Mouse (Mus musculus): ENCODE results near the gene Trpc4ap. TPM values are rescaled to one million over a fixed set of nuclear protein-coding genes. Genes with fewer than 3 reads are reported as not detected.
A peak's percentile ranks its signal among the peaks of the same experiment; 100 is the strongest.

Gene Trpc4ap
- total RNA-seq, 1 experiment from 2014 or later: 110 TPM

DNA sequence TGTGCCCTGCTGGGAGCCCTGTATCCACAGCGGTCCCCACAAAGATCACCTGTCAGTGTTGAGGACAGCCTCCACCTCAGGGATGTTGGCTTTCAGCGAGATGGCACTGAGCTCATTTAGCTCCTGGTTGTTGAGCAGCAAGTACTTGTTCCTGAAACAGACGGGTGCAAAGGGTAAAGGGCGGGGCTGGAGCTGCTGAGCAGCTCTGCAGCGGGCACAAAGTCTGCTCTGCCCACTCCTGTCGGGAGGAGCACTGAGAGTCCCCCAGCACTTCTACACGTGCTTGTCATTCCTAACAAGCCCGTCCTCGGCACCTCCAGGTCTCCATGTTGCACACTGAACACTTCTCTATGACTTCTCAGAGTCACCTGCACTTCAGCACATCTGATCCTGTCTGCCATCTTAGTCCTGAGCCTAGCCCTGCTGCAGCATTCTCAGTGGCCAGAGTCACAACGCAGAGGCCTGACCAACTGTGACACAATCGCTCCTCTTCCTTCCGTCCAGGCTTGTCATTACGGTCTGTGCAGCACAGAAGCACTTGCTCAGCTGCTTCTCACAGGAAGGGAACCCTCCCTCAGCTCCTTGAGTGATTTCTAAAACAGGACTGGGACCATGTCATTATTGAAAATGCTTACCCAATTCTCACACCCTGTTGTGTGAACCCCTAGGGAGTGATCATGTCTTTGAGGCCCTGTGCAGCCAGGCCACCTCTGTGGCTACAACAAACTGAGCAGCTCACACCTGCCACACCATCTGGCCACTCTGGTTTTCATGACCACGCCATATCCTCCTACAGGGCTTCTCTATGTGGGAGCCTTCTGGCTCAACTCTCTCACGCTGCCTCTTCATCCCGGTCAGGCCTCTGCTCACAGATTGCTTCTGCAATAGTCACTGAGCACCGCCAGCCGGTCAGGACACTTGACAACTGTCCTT, 50.4 kb downstream of the Trpc4ap start:
- no peak for DNase-seq

DNA sequence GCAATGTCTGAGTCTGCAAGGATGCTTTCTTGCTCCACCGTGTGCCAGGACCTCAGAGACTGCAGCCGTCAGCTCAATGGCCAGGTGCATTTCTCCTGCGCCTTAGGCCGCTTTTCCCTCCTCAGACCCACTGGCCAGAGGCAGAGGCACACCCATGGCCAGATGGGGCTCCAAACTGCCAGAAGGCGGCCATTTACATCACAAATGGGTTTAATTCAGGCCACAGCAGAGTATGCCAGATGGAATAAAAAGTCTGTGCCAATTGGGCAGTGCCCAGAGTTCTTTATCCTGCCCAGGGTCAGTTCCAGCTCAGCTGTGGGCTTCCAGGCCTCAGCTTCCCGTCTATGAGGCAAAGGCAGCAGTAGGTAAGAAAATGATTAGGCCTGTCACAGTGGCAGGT, 51.5 kb downstream of the Trpc4ap start:
- peak; percentile 27 for DNase-seq

DNA sequence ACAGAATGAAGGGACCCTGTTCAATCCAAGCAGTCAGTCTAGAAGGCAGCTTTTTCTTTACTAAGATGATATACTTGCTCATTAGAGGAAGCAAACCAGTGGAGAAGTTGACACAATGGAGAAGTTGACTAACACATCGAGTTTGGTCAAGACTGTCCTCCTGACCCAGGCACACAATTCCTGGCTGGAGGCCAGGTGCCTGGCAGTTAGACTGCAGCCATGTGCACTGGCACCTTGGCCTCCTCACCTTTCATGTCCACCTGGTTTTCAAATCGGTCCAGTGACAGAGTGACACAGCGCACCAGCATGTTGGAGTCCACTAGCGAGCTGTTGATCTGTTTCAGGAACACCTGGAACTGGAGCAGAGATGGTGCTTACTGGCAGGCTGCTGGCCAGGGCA, 54.8 kb downstream of the Trpc4ap start:
- peak; percentile 16 for DNase-seq

DNA sequence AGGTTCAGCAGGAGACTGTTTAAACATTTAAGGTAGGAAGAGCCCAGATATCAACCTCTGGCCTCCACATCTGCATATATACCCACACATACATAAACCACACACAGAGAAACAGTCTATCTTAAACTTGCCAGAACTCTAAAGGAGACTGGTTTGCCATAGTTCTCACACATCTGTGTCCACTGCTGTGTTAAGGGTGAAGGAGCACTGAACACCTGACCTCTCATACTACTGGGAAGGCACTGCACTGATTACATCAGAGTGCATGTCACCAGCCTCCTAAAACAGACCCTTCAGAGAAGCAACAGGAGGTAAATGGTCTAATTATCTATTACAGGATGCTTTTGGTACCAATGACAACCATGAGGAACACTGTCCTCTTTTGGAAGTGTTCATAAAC, 55.3 kb downstream of the Trpc4ap start:
- DNase-seq: peak; percentile 7

DNA sequence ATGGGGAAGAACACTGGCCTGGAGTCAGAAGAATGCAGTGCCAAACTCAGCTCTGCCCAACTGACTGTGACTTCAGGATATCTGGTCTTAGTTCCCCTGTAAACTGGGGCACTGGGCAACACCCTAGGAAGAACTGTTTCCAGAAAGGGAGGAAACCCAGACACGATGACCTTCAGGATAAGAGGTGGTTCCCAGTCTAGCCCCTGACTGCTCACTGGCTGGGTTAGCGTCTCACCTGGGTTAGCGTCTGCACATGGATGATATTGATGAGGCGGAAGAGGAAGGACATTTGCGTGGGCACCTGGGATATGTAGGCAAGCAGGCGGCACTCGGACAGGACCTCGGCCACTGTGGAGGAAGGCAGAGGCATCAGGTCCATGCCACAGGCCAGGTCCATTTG, 56.2 kb downstream of the Trpc4ap start:
- DNase-seq: no peak

DNA sequence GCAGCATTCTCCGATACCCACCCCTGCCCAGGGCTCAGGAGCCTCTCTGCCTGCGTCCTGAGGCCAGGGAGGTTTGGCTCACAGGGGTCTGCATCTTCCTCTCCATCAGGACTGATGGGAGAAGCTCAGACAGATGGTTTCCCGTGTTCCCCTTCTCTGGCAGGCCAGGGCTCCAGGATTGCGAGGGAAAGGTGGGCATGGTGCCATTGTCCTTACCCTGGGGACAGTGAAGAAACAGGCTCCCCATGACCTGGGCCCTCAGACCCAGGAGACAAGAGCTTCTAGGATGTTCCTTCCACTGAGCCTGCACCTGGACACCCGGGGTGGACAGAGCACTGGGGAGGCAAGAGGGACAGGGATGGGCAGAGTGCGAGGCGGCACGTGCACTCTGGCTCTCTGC, 57.6 kb downstream of the Trpc4ap start:
- DNase-seq: peak; percentile 74

DNA sequence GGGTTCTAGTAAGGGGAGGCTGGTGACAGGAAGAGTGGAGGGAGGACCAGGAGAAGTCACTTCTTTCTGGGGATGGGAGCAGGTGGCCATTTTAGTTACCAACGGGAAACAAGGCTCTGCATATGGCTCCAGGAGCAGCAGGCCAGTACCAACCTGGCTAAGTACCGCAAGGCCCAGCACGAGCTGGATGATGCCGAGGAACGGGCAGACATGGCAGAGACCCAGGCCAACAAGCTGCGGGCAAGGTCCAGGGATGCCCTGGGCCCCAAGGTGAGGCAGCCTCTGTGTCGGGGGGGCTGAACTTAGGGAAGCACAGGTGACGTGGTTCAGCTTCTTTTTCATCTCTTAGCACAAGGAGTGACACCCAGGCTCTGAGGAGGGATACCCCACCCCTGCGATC, 58.5 kb downstream of the Trpc4ap start:
- DNase-seq: no peak

DNA sequence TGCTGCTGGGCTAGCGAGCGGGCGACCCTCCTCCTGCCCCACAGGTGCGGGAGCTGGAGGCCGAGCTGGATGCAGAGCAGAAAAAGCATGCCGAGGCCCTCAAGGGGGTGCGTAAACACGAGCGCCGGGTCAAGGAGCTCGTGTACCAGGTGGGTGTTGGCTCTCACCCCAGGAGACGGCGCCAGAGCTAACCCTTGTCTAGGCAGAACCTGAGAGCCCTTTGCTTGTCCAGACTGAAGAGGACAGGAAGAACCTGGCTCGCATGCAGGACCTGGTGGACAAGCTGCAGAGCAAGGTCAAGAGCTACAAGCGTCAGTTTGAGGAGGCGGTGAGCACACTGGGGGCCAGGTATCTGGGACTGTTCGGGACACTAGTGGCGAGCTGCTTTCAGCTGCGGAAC, 59.1 kb downstream of the Trpc4ap start:
- DNase-seq: no peak

DNA sequence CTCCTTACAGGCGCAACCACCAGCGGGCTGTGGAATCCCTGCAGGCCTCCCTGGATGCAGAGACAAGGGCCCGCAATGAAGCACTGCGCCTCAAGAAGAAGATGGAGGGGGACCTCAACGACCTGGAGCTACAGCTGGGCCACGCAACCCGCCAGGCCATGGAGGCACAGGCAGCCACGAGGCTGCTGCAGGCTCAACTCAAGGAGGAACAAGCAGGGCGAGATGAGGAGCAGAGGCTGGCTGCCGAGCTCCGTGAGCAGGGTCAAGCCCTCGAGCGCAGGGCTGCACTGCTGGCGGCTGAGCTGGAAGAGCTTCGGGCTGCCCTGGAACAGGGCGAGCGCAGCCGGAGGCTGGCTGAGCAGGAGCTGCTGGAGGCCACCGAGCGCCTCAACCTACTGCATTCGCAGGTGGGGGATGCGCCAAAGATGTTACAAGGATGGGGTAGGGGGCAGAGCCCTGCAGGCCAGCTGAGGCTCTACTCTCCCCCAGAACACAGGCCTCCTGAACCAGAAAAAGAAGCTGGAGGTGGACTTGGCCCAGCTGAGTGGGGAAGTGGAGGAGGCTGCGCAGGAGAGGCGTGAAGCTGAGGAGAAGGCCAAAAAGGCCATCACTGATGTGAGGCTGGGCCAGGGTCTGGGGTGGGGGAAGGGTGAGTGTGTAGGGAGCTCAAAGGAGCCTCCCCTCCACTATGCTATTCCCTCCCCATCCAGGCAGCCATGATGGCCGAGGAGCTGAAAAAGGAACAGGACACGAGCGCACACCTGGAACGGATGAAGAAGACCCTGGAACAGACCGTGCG, 59.8 kb downstream of the Trpc4ap start:
- DNase-seq: no peak

DNA sequence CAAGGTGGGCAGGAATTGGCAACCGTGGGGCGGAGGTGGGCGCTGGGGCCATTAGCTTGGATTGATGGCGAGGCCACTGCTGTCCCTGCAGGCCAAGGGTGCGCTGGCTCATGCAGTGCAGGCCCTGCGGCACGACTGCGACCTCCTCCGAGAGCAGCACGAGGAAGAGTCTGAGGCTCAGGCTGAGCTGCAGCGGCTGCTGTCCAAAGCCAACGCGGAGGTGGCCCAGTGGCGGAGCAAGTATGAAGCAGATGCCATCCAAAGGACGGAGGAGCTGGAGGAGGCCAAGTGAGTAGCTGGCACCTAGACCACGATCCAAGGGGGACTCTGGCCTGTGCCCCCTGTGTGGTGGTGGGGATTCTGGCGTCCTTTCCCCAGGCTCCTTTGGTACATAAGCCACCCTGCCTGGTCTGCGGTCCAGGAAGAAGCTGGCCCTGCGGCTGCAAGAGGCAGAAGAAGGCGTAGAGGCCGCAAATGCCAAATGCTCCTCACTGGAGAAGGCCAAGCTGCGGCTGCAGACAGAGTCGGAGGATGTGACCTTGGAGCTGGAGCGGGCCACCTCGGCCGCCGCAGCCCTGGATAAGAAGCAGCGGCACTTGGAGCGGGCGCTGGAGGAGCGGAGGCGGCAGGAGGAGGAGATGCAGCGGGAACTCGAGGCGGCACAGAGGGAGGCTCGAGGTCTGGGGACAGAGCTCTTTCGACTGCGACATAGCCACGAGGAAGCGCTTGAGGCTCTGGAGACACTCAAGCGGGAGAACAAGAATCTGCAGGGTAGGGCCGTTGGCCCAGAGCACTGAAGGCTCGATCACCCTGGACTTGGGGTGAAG, 61.4 kb downstream of the Trpc4ap start:
- peak; percentile 69 for DNase-seq

DNA sequence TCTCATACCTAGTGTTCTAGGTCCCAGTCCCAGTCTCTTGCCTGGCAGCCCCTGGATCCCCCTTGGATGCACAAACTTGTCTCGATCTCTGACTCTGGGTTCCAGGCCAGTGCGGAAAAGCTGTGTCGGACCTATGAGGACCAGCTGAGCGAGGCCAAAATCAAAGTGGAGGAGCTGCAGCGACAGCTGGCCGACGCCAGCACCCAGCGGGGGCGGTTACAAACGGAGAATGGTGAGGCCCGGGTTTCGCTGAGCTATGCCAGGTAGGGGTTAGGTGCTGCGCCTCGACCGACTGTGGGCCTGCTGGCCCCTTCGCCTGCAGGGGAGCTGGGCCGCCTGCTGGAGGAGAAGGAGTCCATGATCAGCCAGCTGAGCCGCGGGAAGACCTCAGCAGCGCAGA, 62.0 kb downstream of the Trpc4ap start:
- no peak for DNase-seq

DNA sequence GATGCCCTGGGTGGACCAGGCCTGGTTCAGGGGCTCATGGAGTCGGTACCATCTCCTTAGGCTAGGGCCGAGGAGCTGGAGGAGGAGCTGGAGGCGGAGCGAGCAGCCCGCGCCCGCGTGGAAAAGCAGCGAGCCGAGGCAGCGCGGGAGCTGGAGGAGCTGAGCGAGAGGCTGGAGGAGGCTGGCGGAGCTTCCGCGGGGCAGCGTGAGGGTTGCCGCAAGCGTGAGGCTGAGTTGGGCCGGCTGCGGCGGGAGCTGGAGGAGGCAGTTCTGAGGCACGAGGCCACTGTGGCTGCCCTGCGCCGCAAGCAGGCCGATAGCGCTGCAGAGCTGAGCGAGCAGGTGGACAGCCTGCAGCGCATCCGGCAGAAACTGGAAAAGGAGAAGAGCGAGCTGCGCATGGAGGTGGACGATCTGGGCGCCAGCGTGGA, 62.9 kb downstream of the Trpc4ap start:
- peak; percentile 67 for DNase-seq

DNA sequence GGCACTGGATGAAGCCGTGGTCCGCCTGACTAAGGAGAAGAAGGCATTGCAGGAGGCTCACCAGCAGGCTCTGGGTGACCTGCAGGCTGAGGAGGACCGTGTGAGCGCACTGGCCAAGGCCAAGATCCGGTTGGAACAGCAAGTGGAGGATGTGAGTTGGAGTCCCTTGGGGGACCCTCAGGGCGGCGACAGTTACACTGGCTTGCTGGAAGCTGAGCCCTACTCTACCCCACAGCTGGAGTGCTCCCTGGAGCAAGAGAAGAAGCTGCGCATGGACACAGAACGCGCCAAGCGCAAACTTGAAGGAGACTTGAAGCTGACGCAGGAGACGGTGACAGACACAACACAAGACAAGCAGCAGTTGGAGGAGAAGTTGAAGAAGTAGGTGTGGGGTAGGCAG, 63.7 kb downstream of the Trpc4ap start:
- DNase-seq: no peak

DNA sequence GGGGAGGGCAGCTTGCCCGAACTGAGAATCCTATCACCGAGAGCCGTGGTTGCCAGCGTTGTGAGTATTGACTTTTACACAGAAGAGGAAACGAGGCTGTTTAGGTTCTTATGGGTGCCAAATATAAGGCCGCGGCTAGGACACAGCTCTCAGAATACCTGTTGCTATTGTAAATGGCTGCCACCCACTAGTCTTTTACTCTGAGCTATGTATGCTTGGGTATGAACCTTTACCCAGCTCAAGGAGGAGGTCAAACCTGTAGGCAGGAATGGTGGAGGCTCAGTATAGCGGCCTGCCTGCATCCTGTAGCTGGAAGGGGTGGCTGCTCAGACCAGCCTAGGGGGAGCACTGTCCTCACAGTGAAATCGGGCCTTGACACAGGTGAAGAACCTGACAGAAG, 64.1 kb downstream of the Trpc4ap start:
- no peak for DNase-seq

DNA sequence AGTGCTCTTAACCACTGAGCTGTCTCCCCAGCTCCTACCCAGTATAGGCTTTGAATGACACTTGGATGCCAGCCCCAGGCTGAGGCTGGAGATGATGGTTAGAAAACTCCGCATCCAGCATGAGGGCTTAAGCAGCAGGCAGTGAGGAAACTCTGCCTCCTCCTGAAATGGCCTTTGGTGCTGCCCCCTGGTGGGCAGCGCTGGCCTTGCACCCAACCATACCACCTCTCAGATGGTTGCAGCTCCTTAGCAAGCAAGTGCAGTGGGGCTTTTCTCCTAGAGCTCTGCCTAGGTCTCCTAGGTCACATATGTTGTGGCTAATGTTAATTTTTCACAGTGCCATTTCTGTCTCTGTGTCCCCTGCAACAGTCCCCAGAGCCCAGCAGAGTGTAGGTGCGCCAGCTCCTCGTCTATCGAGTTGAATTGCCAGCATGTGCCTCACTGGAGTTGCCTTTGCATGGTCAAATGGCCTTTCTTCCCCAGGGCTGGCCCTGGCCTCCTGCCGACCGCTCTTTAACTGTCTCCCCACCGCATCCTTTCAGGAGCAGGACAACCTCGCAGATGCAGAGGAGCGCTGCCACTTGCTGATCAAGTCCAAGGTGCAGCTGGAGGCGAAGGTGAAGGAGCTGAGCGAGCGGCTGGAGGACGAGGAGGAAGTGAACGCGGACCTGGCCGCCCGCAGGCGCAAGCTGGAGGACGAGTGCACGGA, 65.0 kb downstream of the Trpc4ap start:
- peak; percentile 86 for DNase-seq

DNA sequence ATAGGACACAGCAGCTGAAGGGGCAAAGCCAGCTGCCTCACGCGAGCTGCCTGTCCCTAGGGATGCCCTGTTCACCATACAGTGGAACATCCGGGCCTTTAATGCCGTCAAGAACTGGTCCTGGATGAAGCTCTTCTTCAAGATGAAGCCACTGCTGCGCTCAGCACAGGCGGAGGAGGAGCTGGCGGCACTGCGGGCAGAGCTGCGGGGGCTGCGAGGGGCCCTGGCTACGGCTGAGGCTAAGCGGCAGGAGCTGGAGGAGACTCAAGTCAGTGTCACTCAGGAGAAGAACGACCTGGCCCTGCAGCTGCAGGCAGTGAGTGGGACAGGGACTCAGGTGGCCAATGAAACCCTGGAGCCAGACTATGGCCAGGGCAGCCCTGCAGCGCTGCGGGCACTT, 65.9 kb downstream of the Trpc4ap start:
- no peak for DNase-seq

DNA sequence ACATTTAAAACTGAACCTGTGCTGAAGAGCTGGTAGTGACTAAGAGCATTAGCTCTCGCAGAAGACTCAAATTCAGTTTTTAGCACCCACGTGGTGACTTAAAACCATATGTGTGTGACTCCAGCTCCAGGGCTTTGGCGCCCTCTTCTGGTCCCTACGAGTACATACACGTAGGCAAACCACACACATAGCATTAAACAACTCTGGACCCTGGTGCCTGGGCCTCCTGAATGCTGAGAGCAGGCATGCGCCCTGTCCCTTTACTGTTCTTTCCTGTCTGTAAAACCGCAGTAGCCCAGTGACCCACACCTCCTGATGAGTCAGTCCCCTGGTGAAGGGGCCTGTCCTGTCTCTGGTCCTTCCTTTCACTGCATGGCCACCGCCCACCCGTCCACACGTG, 67.5 kb downstream of the Trpc4ap start:
- peak; percentile 52 for DNase-seq

DNA sequence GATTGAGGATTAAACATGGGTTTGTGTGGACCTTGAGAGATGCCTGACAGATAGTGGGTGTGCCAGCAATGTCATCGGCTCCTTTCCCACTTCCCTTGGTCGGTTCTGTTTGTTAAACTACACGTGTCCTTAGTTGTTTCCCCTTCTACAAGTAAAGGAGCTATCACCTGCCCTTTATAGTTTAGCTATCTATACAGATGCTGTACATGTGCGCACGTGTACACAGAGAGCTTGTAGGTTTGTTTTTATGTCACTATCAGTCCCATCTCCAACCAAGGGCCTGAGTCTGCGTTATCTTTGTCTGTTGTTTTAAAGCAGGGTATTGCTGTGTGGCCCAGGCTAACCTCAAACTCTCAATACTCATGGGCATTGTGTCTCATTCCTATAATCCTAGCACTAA, 68.2 kb downstream of the Trpc4ap start:
- DNase-seq: no peak

DNA sequence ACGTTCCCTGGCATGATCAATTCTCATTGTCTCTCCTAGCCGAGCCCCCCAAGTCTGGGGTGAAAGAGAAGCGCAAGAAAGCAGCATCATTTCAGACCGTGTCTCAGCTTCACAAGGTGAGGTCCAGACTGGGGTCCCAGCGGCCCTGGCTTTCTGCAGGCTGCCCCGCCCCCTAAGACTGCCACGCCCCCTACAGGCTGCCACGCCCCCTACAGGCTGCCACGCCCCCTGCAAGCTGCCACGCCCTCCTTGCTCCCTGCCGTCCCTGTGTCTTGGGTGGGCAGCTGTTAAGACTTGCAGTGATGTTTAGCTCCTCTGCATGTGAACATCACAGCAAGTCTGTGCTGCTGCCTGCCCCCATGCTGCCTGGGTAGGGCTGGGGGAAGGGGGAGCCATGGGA, 69.6 kb downstream of the Trpc4ap start:
- no peak for DNase-seq

DNA sequence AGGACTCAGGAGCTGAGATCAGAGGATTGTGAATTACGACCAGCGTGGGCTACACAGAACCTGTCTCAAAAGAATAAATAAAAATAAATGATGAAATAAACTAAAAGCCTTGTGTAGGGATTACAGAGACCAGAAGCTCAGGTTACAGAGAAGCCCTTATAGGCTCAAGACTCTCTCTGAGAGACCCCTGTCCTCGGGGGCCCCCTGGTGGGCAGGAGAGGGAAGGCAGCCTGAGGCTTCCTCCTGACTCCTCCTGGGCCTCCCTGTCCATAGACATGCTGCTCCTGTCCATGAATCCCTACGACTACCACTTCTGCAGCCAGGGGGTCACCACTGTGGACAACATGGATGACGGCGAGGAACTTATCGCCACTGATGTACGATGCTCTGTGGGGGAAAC, 72.4 kb downstream of the Trpc4ap start:
- peak; percentile 96 for DNase-seq

DNA sequence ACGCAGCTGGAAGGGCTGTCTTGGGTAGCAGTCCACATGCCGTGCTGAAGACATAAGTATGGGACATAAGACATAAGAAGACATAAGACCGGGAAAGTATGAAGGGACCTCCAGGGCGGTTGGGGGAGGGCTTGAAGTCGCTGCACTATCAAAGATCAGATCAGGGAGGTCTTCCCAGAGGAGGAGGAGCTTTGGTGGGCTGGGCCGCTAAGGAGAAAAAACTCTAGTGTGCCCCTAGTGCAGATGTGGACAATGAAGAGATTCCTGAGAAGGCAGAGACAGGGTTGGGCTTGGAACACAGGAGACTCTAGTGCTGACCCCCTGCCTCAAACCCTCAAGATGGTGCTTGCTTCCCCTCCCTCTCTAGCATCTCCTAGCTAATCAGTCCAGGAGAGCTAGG, 75.2 kb downstream of the Trpc4ap start:
- DNase-seq: no peak

DNA sequence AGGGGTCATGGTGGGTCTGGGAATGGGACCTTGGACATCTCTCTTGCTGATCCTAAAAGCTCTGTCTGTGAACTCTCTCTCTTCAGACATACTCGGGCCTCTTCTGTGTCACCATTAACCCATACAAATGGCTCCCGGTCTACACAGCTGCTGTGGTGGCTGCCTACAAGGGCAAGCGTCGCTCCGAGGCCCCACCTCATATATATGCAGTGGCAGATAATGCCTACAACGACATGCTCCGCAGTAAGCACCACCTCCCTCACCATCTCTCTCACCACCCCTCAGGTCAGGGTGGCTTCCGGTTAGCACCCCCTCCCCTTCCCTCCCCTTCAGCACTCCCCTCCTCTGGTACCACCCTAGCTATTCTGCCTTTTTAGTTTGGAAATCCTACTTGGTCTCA, 78.2 kb downstream of the Trpc4ap start:
- DNase-seq: no peak

Measured in adrenal gland, postnatal 14 days (tissue).